Mouse (Mus musculus): ENCODE measurements around the gene Cysrt1. TPM values are rescaled to one million over a fixed set of nuclear protein-coding genes. Genes with fewer than 3 reads are reported as not detected.

The Cysrt1 gene
- polyA plus RNA-seq, 1 experiment = 0.25 TPM

- Histone ChIP-seq H3K27me3 (ENCODE audit: control insufficient read depth, insufficient read depth, insufficient read length) (no peaks in the 10 kb centered on the region), H3ac (ENCODE audit: control insufficient read depth, insufficient read length, low read depth) (peak within 1 kb of the TSS; percentile 86), H3K79me2 (ENCODE audit: control insufficient read depth, insufficient read depth) (peaks cover 31% of the 10 kb centered on the region), H3K4me3 (ENCODE audit: insufficient read depth, poor library complexity, severe bottlenecking) (peak within 1 kb of the TSS; percentile 96), H3K79me3 (ENCODE audit: low read depth) (peaks cover 18% of the 10 kb centered on the region), H3K36me3 (ENCODE audit: control insufficient read depth, insufficient read depth) (peaks cover 23% of the 10 kb centered on the region)
- TF ChIP-seq MAX (IDR thresholded peaks at IDR 0.05) = peak; percentile 77
- no peak for TF ChIP-seq FOSL1 (IDR thresholded peaks at IDR 0.05; ENCODE audit: insufficient read depth, low read length, poor library complexity, severe bottlenecking)
Observed at GRCm38 (mm10) chr2:25255284-25255779, 13.1 kb upstream of the Cysrt1 start, which contains the start of gene Tmem203. TSS of gene Tmem203 (plus strand) at chr2:25255439.

DNA sequence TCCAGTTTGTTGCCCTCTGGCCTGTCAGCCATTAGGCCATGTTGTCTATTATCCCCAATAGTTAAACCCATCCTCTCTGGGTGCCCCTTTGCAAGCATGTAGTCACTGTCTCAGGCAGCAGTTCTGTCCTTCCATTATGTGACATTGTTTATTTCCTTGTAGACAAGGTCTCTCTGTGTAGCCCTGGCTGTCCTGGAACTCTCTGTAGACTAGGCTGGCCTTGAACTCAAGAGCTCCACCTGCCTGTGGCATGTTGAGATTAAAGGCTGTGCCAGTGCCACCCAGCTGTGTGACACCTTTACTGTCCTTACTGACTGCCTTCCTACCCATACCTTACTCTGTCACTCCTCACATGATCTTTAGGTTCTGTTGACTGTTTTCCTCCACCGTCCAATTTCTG lies 10.1 kb upstream of the Cysrt1 start:
- TF ChIP-seq MYOG (IDR thresholded peaks at IDR 0.05; ENCODE audit: control insufficient read depth, extremely low read depth, insufficient read length) (no peak), CTCF (IDR thresholded peaks at IDR 0.05; ENCODE audit: control insufficient read depth, insufficient read depth, insufficient read length) (peak; percentile 3), MAX (IDR thresholded peaks at IDR 0.05) (no peak), USF1 (IDR thresholded peaks at IDR 0.05; ENCODE audit: low read depth) (no peak)
- H3ac ChIP-seq (ENCODE audit: control insufficient read depth, insufficient read length, low read depth) = no peak overlapping the region
- H3K36me3 ChIP-seq (ENCODE audit: control insufficient read depth, insufficient read depth) = peaks cover 47% of the 10 kb centered on the region

GRCm38 (mm10) chr2:25246183-25247072 lies 4.2 kb upstream of the Cysrt1 start, which contains the start of gene AL732309.1:
TSS of gene AL732309.1 (minus strand) at chr2:25246863.
- no peak within 1 kb of the TSS for H3ac ChIP-seq (ENCODE audit: control insufficient read depth, insufficient read length, low read depth)
- no peaks in the 10 kb centered on the region for H3K79me3 ChIP-seq (ENCODE audit: low read depth)
- no peak within 1 kb of the TSS for H3K4me3 ChIP-seq (ENCODE audit: insufficient read depth, poor library complexity, severe bottlenecking)
- TF ChIP-seq MAX (IDR thresholded peaks at IDR 0.05) (no peak), MYOD1 (IDR thresholded peaks at IDR 0.05; ENCODE audit: control insufficient read depth, insufficient read length, low read depth) (no peak)
- peaks cover 39% of the 10 kb centered on the region for H3K36me3 ChIP-seq (ENCODE audit: control insufficient read depth, insufficient read depth)
- H3K27me3 ChIP-seq (ENCODE audit: control insufficient read depth, insufficient read depth, insufficient read length) = peaks cover 19% of the 10 kb centered on the region
- H3K79me2 ChIP-seq (ENCODE audit: control insufficient read depth, insufficient read depth) = no peaks in the 10 kb centered on the region

More for the DNA sequence above, 10.1 kb upstream of the Cysrt1 start:
- Histone ChIP-seq H3K79me2 (ENCODE audit: control insufficient read depth, insufficient read depth) (peaks cover 31% of the 10 kb centered on the region), H3K4me3 (ENCODE audit: insufficient read depth, poor library complexity, severe bottlenecking) (no peak overlapping the region), H3K27me3 (ENCODE audit: control insufficient read depth, insufficient read depth, insufficient read length) (no peaks in the 10 kb centered on the region), H3K79me3 (ENCODE audit: low read depth) (peaks cover 18% of the 10 kb centered on the region)

GRCm38 (mm10) chr2:25244144-25244543 lies 1.9 kb upstream of the Cysrt1 start:
- H3K79me3 ChIP-seq (ENCODE audit: low read depth) = no peaks in the 10 kb centered on the region
- TF ChIP-seq MAX (IDR thresholded peaks at IDR 0.05) = no peak
- TF ChIP-seq USF1 (IDR thresholded peaks at IDR 0.05; ENCODE audit: low read depth) = no peak
- TF ChIP-seq MYOG (IDR thresholded peaks at IDR 0.05; ENCODE audit: control insufficient read depth, extremely low read depth, insufficient read length) = no peak
- TF ChIP-seq CEBPB (IDR thresholded peaks at IDR 0.05; ENCODE audit: low read depth) = no peak
- TF ChIP-seq FOSL1 (IDR thresholded peaks at IDR 0.05; ENCODE audit: insufficient read depth, low read length, poor library complexity, severe bottlenecking) = no peak
- no peak for TF ChIP-seq MYOD1 (IDR thresholded peaks at IDR 0.05; ENCODE audit: control insufficient read depth, insufficient read length, low read depth)
- no peak for TF ChIP-seq CTCF (IDR thresholded peaks at IDR 0.05; ENCODE audit: control insufficient read depth, insufficient read depth, insufficient read length)
- peaks cover 21% of the 10 kb centered on the region for H3K27me3 ChIP-seq (ENCODE audit: control insufficient read depth, insufficient read depth, insufficient read length)
- H3ac ChIP-seq (ENCODE audit: control insufficient read depth, insufficient read length, low read depth) = no peak overlapping the region
- no peaks in the 10 kb centered on the region for H3K79me2 ChIP-seq (ENCODE audit: control insufficient read depth, insufficient read depth)
- no peak overlapping the region for H3K4me3 ChIP-seq (ENCODE audit: insufficient read depth, poor library complexity, severe bottlenecking)
- peaks cover 17% of the 10 kb centered on the region for H3K36me3 ChIP-seq (ENCODE audit: control insufficient read depth, insufficient read depth)

DNA sequence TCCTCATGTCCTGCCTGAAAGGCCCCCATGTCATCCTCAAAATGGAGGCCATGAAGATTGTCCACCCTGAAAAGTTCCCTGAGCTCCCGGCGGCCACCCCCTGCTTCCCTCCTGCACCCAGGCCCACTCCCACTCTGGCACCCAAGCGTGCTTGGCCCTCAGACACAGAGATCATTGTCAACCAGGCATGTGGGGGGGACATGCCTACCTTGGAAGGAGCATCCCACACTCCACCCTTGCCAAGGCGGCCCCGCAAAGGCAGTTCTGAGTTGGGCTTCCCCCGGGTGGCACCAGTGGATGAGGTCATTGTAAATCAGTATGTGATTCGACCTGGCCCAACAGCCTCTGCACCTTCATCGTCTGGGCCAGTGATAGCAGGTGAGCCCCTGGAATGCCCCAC lies 1.1 kb upstream of the Cysrt1 start:
- TF ChIP-seq FOSL1 (IDR thresholded peaks at IDR 0.05; ENCODE audit: insufficient read depth, low read length, poor library complexity, severe bottlenecking) = no peak
- no peak for TF ChIP-seq CTCF (IDR thresholded peaks at IDR 0.05; ENCODE audit: control insufficient read depth, insufficient read depth, insufficient read length)
- no peak for TF ChIP-seq MYOG (IDR thresholded peaks at IDR 0.05; ENCODE audit: control insufficient read depth, extremely low read depth, insufficient read length)
- TF ChIP-seq USF1 (IDR thresholded peaks at IDR 0.05; ENCODE audit: low read depth) = no peak
- TF ChIP-seq MAX (IDR thresholded peaks at IDR 0.05) = no peak
- TF ChIP-seq CEBPB (IDR thresholded peaks at IDR 0.05; ENCODE audit: low read depth) = no peak
- no peak for TF ChIP-seq MYOD1 (IDR thresholded peaks at IDR 0.05; ENCODE audit: control insufficient read depth, insufficient read length, low read depth)
- Histone ChIP-seq H3K4me3 (ENCODE audit: insufficient read depth, poor library complexity, severe bottlenecking) (no peak overlapping the region), H3K36me3 (ENCODE audit: control insufficient read depth, insufficient read depth) (peaks cover 11% of the 10 kb centered on the region), H3ac (ENCODE audit: control insufficient read depth, insufficient read length, low read depth) (no peak overlapping the region), H3K27me3 (ENCODE audit: control insufficient read depth, insufficient read depth, insufficient read length) (peaks cover 24% of the 10 kb centered on the region), H3K79me2 (ENCODE audit: control insufficient read depth, insufficient read depth) (no peaks in the 10 kb centered on the region), H3K79me3 (ENCODE audit: low read depth) (no peaks in the 10 kb centered on the region)

DNA sequence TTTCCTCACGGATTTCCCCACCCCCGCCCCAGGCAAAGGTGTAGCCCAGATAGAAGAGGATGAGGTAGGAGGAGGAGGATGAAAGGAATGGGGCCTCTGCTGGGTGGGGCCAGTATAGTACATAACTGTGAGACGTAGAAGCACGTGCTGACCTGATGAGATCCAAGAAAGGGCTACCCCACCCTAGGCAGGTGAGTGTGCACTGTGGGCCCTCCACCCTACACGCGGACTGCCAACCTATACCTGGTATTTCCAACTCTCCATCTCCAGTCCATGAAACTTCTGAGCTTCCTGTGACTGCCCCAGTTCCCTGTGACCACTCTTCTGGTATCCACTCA lies 845 bp downstream of the Cysrt1 start:
- Histone ChIP-seq H3K4me3 (ENCODE audit: insufficient read depth, poor library complexity, severe bottlenecking) (no peak overlapping the region), H3K79me2 (ENCODE audit: control insufficient read depth, insufficient read depth) (no peaks in the 10 kb centered on the region), H3ac (ENCODE audit: control insufficient read depth, insufficient read length, low read depth) (no peak overlapping the region), H3K79me3 (ENCODE audit: low read depth) (no peaks in the 10 kb centered on the region), H3K36me3 (ENCODE audit: control insufficient read depth, insufficient read depth) (peaks cover 5% of the 10 kb centered on the region), H3K27me3 (ENCODE audit: control insufficient read depth, insufficient read depth, insufficient read length) (peaks cover 24% of the 10 kb centered on the region)
- TF ChIP-seq CEBPB (IDR thresholded peaks at IDR 0.05; ENCODE audit: low read depth) (no peak), CTCF (IDR thresholded peaks at IDR 0.05; ENCODE audit: control insufficient read depth, insufficient read depth, insufficient read length) (no peak), MAX (IDR thresholded peaks at IDR 0.05) (no peak), FOSL1 (IDR thresholded peaks at IDR 0.05; ENCODE audit: insufficient read depth, low read length, poor library complexity, severe bottlenecking) (no peak), USF1 (IDR thresholded peaks at IDR 0.05; ENCODE audit: low read depth) (no peak), MYOD1 (IDR thresholded peaks at IDR 0.05; ENCODE audit: control insufficient read depth, insufficient read length, low read depth) (no peak), MYOG (IDR thresholded peaks at IDR 0.05; ENCODE audit: control insufficient read depth, extremely low read depth, insufficient read length) (no peak)
